Mouse (Mus musculus): ENCODE data around the gene Vmn2r62. TPM values are rescaled to one million over a fixed set of nuclear protein-coding genes. Genes with fewer than 3 reads are reported as not detected.
"Not testable (repeated sequence)": the region's sequence is repeated elsewhere in the genome, so short reads cannot be mapped to it uniquely, and the experiment has no call there.

Gene Vmn2r62
- polyA plus RNA-seq (2012; rRNA removed) = not detected in 2 replicates

GRCm38 (mm10) chr7:42793425-42793824 is at the start of gene Vmn2r62:
Vmn2r62 (minus strand) TSS chr7:42793525.
- WGBS = no CpG with 5 or more reads among the region's 1 CpGs
- not testable (repeated sequence) for DNase-seq; H3K4me1 ChIP-seq (ENCODE audit: control insufficient read depth, insufficient read depth, low read length); H3K4me3 ChIP-seq (replicated peaks; ENCODE audit: extremely low read depth, low read depth, low read length)

- H3K4me1 ChIP-seq (ENCODE audit: control insufficient read depth, insufficient read depth, low read length); H3K4me3 ChIP-seq (replicated peaks; ENCODE audit: extremely low read depth, low read depth, low read length); DNase-seq: not testable (repeated sequence)
Measured at GRCm38 (mm10) chr7:42838366-42838765, 45.0 kb upstream of the Vmn2r62 start.

GRCm38 (mm10) chr7:42832221-42832620 is 38.9 kb upstream of the Vmn2r62 start:
- WGBS = 68% methylated on average over 3 of the region's 3 CpGs
- TF ChIP-seq POLR2A (IDR thresholded peaks at IDR 0.05; ENCODE audit: borderline replicate concordance, extremely low read depth, low read depth, low read length) = no peak
- TF ChIP-seq CTCF (IDR thresholded peaks at IDR 0.05; ENCODE audit: insufficient read depth, low read length) = no peak

GRCm38 (mm10) chr7:42749836-42750235 is 43.5 kb downstream of the Vmn2r62 start:
- TF ChIP-seq POLR2A (IDR thresholded peaks at IDR 0.05; ENCODE audit: borderline replicate concordance, extremely low read depth, low read depth, low read length) = no peak
- TF ChIP-seq CTCF (IDR thresholded peaks at IDR 0.05; ENCODE audit: insufficient read depth, low read length) = no peak
- H3K4me3 ChIP-seq (replicated peaks; ENCODE audit: extremely low read depth, low read depth, low read length) = no peak overlapping the region
- DNase-seq = no peak
- 55% methylated on average over 20 of the region's 20 CpGs for WGBS
- no peaks in the 10 kb centered on the region for H3K4me1 ChIP-seq (ENCODE audit: control insufficient read depth, insufficient read depth, low read length)

More at GRCm38 (mm10) chr7:42832221-42832620, 38.9 kb upstream of the Vmn2r62 start:
- Histone ChIP-seq H3K4me1 (ENCODE audit: control insufficient read depth, insufficient read depth, low read length) (no peaks in the 10 kb centered on the region), H3K4me3 (replicated peaks; ENCODE audit: extremely low read depth, low read depth, low read length) (no peak overlapping the region)
- DNase-seq = no peak

GRCm38 (mm10) chr7:42738536-42739210 is 54.7 kb downstream of the Vmn2r62 start:
- DNase-seq = no peak
- H3K4me1 ChIP-seq (ENCODE audit: control insufficient read depth, insufficient read depth, low read length) = no peaks in the 10 kb centered on the region
- TF ChIP-seq CTCF (IDR thresholded peaks at IDR 0.05; ENCODE audit: insufficient read depth, low read length) (no peak), POLR2A (IDR thresholded peaks at IDR 0.05; ENCODE audit: borderline replicate concordance, extremely low read depth, low read depth, low read length) (no peak)
- 84% methylated on average over 10 of the region's 10 CpGs for WGBS
- H3K4me3 ChIP-seq (replicated peaks; ENCODE audit: extremely low read depth, low read depth, low read length) = no peak overlapping the region

- H3K4me3 ChIP-seq (replicated peaks; ENCODE audit: extremely low read depth, low read depth, low read length); DNase-seq; H3K4me1 ChIP-seq (ENCODE audit: control insufficient read depth, insufficient read depth, low read length): not testable (repeated sequence)
- 80% methylated on average over 4 of the region's 4 CpGs for WGBS
Measured at GRCm38 (mm10) chr7:42726917-42727316, 66.4 kb downstream of the Vmn2r62 start, which contains the start of gene Gm17067. Gm17067 (minus strand) TSS chr7:42727017.

Other genes starting within 250 kb of the Vmn2r62 start
- gene Gm21028, start 214.9 kb downstream of the Vmn2r62 start, polyA plus RNA-seq (2012; rRNA removed) = not detected in 2 replicates
- 0.13 TPM in 1 of 2 replicates, not detected in the other for gene Zfp977, start 201.0 kb downstream of the Vmn2r62 start, polyA plus RNA-seq (2012; rRNA removed)
- gene Zfp976, start 150.9 kb downstream of the Vmn2r62 start, polyA plus RNA-seq (2012; rRNA removed) = 0.33 and 0.53 TPM in 2 replicates
- 0.33 and 0.46 TPM in 2 replicates for gene Zfp975, start 100.8 kb downstream of the Vmn2r62 start, polyA plus RNA-seq (2012; rRNA removed)
- gene Gm17067, start 66.5 kb downstream of the Vmn2r62 start, polyA plus RNA-seq (2012; rRNA removed) = not detected in 2 replicates
- gene Gm2381, start 73.7 kb upstream of the Vmn2r62 start, polyA plus RNA-seq (2012; rRNA removed) = not detected in 2 replicates
- gene Vmn2r63, start 140.3 kb upstream of the Vmn2r62 start, polyA plus RNA-seq (2012; rRNA removed) = not detected in 2 replicates
- not detected in 2 replicates for gene Gm9268, start 225.2 kb upstream of the Vmn2r62 start, polyA plus RNA-seq (2012; rRNA removed)